Mouse (Mus musculus) left cerebral cortex, postnatal 10 days (tissue): Measurements from ENCODE around the gene 6330409D20Rik. TPM values are rescaled to one million over a fixed set of nuclear protein-coding genes. Genes with fewer than 3 reads are reported as not detected.

Experiments used
- DNase-seq, 2 experiments: peaks; one replicate each; pipeline ENCODE4 v3.0.0; 2021 to 2022; ENCODE audit warnings: low spot score in 2 of 2, mixed read lengths in 1 of 2; ENCODE audit errors: extremely low spot score in 1 of 2
- intact Hi-C: fragments of 180-260 bp; cut with DNase I; formaldehyde crosslinking; loops from one replicate; pipeline ENCODE4 v1.15.1; 2025
- total RNA-seq, 2 experiments: library from RNA; stranded (reverse); gene quantifications; 2 replicates each; pipeline ENCODE4 v1.2.3; 2021

The 6330409D20Rik gene
- total RNA-seq, 2 experiments from 2014 or later, result 2.3 to 2.9 TPM

DNA sequence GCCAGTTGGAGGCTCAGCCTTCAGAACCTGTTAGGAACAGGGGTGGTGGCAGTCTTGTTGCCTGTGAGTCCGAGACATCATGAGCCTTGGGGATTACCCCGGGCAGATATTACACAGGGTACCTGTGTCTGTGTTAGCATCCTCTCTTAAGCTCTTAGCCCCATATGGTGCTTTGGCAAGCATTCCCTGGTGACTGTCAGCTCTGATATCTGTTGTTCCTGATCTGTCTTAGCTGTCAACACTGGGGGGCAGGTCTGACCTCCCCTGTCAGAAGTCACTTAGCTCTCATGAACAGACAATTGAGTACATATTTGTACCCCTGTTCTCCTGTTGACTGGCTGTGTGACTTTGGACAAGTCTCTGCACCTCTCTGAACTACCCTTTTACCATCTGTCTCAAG, 18.2 kb upstream of the 6330409D20Rik start:
- intact Hi-C loops, result no loop called here
- DNase-seq, result no peak

DNA sequence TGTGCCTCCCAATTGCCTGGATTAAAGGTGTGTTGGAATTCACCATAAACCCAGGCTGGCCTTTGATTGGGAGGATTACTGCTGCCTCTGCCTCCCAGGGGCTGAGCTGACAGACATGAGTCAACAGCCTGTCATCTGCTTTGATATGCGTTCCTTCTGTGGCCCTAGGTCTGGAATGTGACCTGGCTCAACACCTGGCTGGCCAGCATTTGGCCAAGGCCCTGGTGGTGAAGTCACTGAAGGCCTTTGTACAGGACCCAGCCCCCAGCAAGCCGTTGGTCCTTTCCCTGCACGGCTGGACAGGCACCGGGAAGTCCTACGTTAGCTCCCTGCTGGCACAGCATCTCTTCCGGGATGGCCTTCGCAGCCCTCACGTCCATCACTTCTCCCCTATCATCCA, 17.7 kb upstream of the 6330409D20Rik start:
- intact Hi-C loops, result no loop called here
- DNase-seq, result no peak

DNA sequence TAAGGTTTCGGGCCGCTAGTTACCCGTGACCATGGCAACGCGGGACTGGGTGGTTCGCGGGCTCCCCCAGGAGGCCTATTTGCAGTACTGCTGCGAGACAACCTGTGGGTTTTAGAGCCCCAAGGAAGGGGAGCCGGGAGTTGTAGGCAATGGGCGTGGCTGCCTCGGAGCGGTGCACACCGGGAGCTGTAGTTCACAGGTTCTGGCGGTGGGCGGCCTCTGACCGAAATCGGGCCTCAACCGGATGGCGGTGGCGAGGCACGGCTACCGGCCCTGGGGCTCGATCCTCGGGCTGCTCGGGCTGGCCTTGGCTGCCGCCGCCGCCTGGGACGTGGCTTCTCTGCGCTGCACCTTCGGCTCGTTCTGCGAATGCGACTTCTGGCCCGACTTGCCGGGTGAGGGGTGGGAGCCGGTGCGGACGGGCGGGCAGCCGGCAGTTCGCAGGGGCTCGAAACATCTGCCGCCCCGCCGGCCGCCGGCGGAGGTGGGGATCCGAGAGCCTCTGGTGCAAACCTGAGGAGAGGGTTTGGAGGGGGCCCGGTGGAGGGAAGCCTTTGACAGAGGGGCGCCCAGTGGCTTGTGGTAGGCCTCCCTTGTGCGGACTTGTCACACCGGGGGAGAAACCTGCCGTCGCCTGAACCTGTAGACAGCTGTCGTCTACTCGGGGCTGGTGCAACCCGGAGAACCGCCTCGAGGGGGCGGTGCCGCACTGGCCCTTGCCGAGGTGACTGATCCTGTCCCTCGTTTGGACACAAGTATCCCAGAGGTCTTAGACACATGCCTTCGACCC, 16.4 kb upstream of the 6330409D20Rik start, which contains the start of gene Tor2a:
TSS of gene Tor2a (plus strand) at position 179 of the 790 bp plus-strand sequence.
- DNase-seq, result peak; percentile 96 to 98
- intact Hi-C loops, result loop anchor here (1.0 kb wide), 1 partner anchor 44 kb away; the partner anchor contains the start of gene Cdk9

GRCm38 (mm10) chr2:32756674-32757055, 15.8 kb upstream of the 6330409D20Rik start:
- intact Hi-C loops, result loop anchor here (1.0 kb wide), 1 partner anchor 43 kb away; the partner anchor contains the start of gene Cdk9
- no peak for DNase-seq

DNA sequence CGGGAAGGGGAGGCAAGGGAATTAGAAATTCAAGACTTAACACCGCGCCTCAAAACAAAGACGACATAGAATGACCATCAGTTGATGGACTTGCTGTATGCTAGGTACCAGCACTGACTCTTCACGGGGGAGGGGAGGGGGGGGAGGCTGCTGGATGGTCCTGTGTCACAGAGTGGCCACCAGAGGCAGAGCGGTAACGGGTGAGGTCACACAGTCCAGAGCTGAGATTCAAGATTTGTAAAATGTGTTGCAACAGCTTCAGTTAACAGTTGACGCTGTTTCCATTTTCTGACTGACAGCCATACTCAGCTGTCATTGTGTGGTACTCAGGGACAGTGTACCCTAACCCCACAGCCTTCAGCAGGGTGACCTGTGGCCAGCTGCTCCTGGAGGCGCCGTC, 11.4 kb upstream of the 6330409D20Rik start:
- DNase-seq, result no peak
- intact Hi-C loops, result no loop called here

DNA sequence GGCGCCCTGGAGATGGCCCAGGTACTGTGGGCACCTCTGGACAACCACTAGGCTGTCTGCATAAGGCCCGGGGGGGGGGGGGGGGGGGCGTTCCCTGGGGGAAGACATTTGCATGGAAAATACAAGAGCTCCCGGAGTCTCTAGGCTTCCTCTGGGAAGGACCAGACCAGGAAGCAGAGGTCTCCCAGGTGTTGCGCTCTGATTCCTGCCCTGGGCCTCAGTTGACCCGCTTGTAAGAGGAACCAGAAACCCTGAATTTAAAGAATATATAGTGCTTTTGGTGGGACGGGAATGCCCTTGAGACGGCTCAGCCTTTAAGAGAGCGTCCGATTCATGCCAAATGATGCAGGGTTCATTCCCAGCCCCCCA, 10.8 kb upstream of the 6330409D20Rik start:
- DNase-seq, result no peak
- intact Hi-C loops, result no loop called here

DNA sequence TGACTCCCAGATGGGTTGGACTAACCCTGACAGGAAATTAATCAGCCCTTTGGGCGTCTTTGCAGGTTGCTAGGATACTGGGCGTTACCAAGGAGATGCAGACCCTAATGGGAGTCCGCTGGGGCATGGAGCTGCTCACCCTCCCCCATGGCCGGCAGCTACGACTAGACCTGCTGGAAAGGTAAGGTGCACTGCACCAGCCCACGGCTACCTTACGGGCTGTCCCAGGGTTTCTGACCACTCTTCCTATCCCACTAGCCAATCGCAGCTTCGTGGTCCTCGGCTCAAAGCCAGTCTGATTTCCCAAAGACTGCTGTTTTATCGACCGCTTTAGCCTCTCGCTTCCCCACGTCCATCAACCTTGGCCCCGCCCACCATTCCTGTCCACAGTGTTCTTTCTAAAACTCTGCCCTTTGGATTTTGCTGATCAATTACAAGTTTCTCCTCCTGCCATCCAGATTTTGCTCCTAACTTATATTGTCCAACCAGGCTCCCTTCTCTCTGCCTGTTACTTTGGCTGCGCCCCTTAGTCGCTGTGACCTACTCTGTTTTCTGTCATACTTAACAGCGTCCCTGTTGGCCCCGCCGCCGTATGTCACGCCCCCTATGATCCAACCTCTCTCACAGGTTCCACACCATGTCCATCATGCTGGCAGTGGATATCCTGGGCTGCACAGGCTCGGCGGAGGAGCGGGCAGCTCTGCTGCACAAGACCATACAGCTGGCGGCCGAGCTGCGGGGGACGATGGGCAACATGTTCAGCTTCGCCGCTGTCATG, 10.3 kb upstream of the 6330409D20Rik start:
- intact Hi-C loops, result no loop called here
- no peak for DNase-seq

- intact Hi-C loops, result no loop called here
Observed at GRCm38 (mm10) chr2:32750199-32750598, 9.4 kb upstream of the 6330409D20Rik start.

DNA sequence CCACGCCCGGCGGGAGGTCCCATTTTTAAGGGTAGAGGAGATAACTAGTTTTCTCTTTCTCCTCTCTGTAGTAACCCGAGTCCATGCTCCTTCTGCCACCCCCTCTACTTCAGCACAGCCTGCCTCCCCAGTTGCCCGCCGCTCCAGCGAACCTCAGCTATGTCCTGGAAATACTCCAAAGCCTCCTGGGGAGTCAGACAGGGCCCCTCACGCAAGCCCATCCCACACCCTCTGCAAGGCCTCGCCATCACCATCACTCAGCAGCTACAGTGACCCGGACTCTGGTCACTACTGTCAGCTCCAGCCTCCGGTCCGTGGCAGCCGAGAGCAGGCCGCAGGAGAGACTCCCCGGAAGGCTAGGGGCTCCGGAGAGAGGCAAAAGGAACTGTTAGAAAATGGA, 8.3 kb upstream of the 6330409D20Rik start:
- intact Hi-C loops, result no loop called here
- no peak for DNase-seq

More at GRCm38 (mm10) chr2:32750199-32750598, 9.4 kb upstream of the 6330409D20Rik start:
- DNase-seq, result no peak

DNA sequence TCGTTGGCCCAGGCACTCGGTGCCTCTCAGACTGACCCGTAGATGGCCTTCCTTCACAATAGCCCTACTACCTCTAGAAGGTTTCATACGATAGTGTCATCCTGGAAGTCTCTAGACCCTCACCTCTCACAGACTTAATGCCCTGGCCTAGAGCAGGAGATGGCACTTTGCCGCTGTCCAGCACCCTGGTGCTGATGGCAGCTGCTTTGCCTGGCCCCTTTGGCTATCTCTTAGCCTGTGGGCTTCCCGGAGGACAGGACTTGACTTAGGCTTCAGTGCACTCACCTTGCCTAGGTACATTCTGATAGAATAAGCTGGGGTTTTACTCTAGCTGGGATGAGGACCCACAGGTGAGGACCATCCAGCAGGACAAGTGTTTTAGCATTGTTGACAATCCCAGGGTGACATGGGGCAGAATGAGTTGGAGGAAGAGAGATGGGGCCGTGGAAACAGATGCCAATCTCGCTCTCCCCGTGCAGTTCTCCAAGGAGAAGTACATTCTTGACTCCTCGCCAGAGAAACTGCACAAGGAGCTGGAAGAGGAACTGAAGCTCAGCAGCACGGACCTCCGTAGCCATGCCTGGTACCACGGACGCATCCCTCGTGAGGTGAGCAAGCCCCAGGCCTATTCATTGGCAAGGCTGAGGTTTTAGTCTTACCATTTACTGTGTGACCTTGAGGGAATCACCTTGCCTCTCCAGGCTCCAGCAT, 3.6 kb upstream of the 6330409D20Rik start:
- intact Hi-C loops, result no loop called here
- DNase-seq, result no peak

- DNase-seq, result peak; percentile 80 to 83
- intact Hi-C loops, result no loop called here
Observed at GRCm38 (mm10) chr2:32742173-32742531, 1.3 kb upstream of the 6330409D20Rik start.

- DNase-seq, result peak in 1 of 2 experiments; percentile 80
- intact Hi-C loops, result no loop called here
Observed at GRCm38 (mm10) chr2:32741273-32742172, 707 bp upstream of the 6330409D20Rik start.

DNA sequence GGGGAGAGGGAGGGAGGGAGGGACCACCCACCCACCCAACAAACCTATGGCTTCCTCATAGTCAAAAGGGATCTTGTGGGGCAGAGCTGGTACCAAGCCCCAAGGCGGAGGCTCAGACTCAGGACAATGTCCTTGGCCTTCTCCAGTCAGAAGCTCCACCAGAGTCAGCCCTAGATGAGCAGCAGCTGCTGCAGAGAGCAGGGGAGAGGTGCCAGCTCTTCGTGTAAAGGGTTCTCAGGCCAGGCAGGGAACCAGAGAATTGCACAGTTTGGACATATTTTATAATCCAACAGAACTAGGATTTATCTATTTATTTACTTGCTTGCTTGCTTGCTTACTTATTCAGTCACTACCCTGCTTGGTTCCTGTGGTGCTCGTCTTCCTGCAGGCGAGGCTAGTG, 1.5 kb downstream of the 6330409D20Rik start:
- intact Hi-C loops, result no loop called here
- DNase-seq, result no peak

GRCm38 (mm10) chr2:32737008-32737407, 3.8 kb downstream of the 6330409D20Rik start:
- no peak for DNase-seq
- intact Hi-C loops, result no loop called here

DNA sequence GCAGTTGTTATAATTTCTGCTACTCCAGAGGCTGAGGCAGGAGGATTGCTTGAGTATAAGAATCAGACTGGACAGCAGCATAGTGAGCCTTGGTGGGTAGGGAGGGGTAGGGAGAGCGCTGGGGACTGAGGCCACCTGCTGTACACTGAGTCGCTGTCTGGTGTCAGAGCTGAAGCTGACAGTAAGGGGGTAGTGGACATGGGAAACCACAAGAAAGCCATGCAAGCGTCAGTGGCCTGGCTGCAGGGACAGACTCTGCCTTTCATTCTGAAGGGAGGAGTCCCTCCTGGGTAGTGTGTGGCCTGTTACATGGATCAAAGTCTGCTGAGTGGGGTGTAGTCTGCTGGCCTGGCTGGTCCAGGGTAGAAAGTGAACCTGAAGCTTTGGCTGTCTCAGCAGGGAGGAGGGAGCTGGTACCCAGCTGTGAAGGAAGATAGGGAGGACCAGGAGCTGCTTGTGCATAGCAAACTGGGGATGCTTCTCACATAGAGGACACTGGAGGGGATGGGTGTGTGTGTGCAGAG, 4.4 kb downstream of the 6330409D20Rik start:
- intact Hi-C loops, result no loop called here
- no peak for DNase-seq

DNA sequence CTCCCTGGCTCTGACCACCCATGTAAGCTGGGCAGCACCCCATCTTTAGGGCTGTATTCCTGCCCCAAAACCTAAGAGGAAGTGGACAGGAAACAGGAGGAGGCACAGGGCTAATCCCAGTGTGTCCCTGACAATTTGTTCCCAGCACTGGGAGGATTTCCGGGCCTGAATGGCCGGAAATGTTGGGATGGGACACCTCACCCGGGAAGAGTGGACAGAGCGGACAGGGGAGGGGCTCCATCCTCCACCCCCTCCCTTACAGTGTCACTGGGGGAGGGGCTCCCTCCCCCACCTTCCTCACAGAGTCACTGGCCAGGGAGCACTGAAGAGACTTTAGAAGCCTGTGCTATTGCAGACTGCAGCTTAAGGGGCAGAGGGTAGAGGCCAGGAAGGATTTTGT, 5.9 kb downstream of the 6330409D20Rik start:
- peak in 1 of 2 experiments; percentile 78 for DNase-seq
- intact Hi-C loops, result no loop called here

GRCm38 (mm10) chr2:32734480-32734879, 6.3 kb downstream of the 6330409D20Rik start:
- intact Hi-C loops, result no loop called here

DNA sequence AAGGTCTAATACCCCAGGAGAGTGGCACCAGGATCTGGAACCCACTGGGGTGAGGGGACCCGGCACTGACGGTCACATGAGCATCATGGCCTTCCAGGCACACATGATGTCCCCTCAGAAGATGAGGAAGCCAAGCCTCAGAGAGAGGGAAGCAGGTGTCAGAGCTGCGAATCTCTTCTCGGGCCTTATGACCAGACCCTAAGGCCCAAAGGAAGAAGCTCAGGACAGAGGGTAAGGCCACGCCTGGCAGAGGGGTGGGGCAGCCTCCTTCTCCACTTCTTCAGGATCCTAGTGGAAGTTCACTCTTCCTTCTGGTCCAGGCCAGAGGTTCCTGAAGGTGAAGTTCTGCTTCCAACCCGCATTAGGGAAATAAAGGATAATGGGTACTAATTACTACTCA, 8.1 kb downstream of the 6330409D20Rik start:
- no peak for DNase-seq
- intact Hi-C loops, result no loop called here

More at GRCm38 (mm10) chr2:32734480-32734879, 6.3 kb downstream of the 6330409D20Rik start:
- DNase-seq, result no peak
